Mouse (Mus musculus) forebrain, embryonic 16.5 days (tissue): ENCODE measurements around the gene Gpr62. TPM values are rescaled to one million over a fixed set of nuclear protein-coding genes. Genes with fewer than 3 reads are reported as not detected.

Source experiments
- ATAC-seq: fragments of 200-750 bp; cut with Nextera tagmentation; 2 replicates; pipeline ENCODE4 v1.8.0; 2017; ENCODE audit warnings: mild to moderate bottlenecking, moderate library complexity
- H3K27ac ChIP-seq: fragments of 300-500 bp; sonication (generic); 2 replicates; pipeline ENCODE4 v1.5.1; 2014; ENCODE audit warnings: low read length, control low read depth
- H3K27me3 ChIP-seq: fragments of 300-500 bp; sonication (generic); replicated peaks from 2 replicates; pipeline ENCODE4 v1.6.1; 2014; ENCODE audit warnings: low read length; ENCODE audit not compliant: control insufficient read depth, insufficient read depth
- H3K36me3 ChIP-seq: fragments of 300-500 bp; sonication (generic); 2 replicates; pipeline ENCODE4 v1.6.1; 2014; ENCODE audit not compliant: control insufficient read depth, insufficient read depth
- H3K4me1 ChIP-seq: fragments of 300-500 bp; sonication (generic); replicated peaks from 2 replicates; pipeline ENCODE4 v1.6.1; 2014; ENCODE audit warnings: low read length; ENCODE audit not compliant: control insufficient read depth, insufficient read depth
- H3K4me2 ChIP-seq: fragments of 300-500 bp; sonication (generic); 2 replicates; pipeline ENCODE4 v1.6.1; 2014; ENCODE audit warnings: mild to moderate bottlenecking, low read length, control low read depth
- H3K4me3 ChIP-seq: fragments of 300-500 bp; sonication (generic); replicated peaks from 2 replicates; pipeline ENCODE4 v1.5.1; 2014; ENCODE audit warnings: mild to moderate bottlenecking, low read length, control low read depth
- H3K9ac ChIP-seq: fragments of 300-500 bp; sonication (generic); replicated peaks from 2 replicates; pipeline ENCODE4 v1.6.1; 2014; ENCODE audit warnings: low read depth, low read length, control low read depth
- H3K9me3 ChIP-seq: fragments of 300-500 bp; sonication (generic); 2 replicates; pipeline ENCODE4 v1.6.1; 2016; ENCODE audit warnings: low read length; ENCODE audit not compliant: control insufficient read depth
- WGBS: fragments of 180-500 bp; shearing (Covaris S2); extraction: QIAGEN DNeasy Blood & Tissue Kit; methylation state at CpG from one replicate; pipeline ENCODE4 v1.1.7; 2014; 5-methylcytosine and 5-hydroxymethylcytosine counted together
- polyA plus RNA-seq: library from polyadenylated mRNA; unstranded; fragments of >200 nt; fragmentation: Nextera tagmentation; extraction: Ambion mirVana; gene quantifications from 2 replicates; pipeline ENCODE4 v1.2.1, GENCODE M21; 2015

Gpr62 gene
- polyA plus RNA-seq, 1 experiment from 2014 or later, result 0.48 TPM

GRCm38 (mm10) chr9:106461641-106462429, 3.9 kb downstream of the Gpr62 start:
- Histone ChIP-seq H3K9me3 (no peaks in the 10 kb centered on the region), H3K27me3 (no peaks in the 10 kb centered on the region), H3K4me2 (no peak overlapping the region), H3K9ac (no peak overlapping the region), H3K36me3 (peaks cover 16% of the 10 kb centered on the region; the same call in 1 of the 2 replicates), H3K27ac (no peak overlapping the region), H3K4me3 (no peak overlapping the region), H3K4me1 (peaks cover 42% of the 10 kb centered on the region)
- WGBS, result 87% methylated on average over 16 of the region's 16 CpGs
- ATAC-seq, result no peak

- Histone ChIP-seq H3K9me3 (no peaks in the 10 kb centered on the region), H3K9ac (no peak overlapping the region), H3K27me3 (no peaks in the 10 kb centered on the region), H3K4me3 (no peak overlapping the region), H3K4me2 (no peak overlapping the region), H3K4me1 (peaks cover 49% of the 10 kb centered on the region), H3K27ac (no peak overlapping the region), H3K36me3 (peaks cover 16% of the 10 kb centered on the region; the same call in 1 of the 2 replicates)
- 86% methylated on average over 9 of the region's 9 CpGs for WGBS
- no peak for ATAC-seq
Observed at GRCm38 (mm10) chr9:106461026-106461415, 4.7 kb downstream of the Gpr62 start.

- Histone ChIP-seq H3K36me3 (peaks cover 16% of the 10 kb centered on the region; the same call in 1 of the 2 replicates), H3K4me1 (peaks cover 49% of the 10 kb centered on the region)
- 78% methylated on average over 18 of the region's 18 CpGs for WGBS
Observed at GRCm38 (mm10) chr9:106460401-106461025, 5.2 kb downstream of the Gpr62 start.

GRCm38 (mm10) chr9:106459946-106460345, 5.8 kb downstream of the Gpr62 start:
- no peak overlapping the region for H3K4me2 ChIP-seq
- no peak for ATAC-seq
- H3K27me3 ChIP-seq, result no peaks in the 10 kb centered on the region
- H3K4me1 ChIP-seq, result peaks cover 49% of the 10 kb centered on the region
- H3K9ac ChIP-seq, result 0 out of 2 replicates have a peak overlapping the region, but pooled peaks have one; percentile 6
- no peaks in the 10 kb centered on the region for H3K9me3 ChIP-seq
- peaks cover 16% of the 10 kb centered on the region; the same call in 1 of the 2 replicates for H3K36me3 ChIP-seq
- WGBS, result 86% methylated on average over 15 of the region's 15 CpGs
- no peak overlapping the region for H3K4me3 ChIP-seq
- no peak overlapping the region for H3K27ac ChIP-seq

More at GRCm38 (mm10) chr9:106460401-106461025, 5.2 kb downstream of the Gpr62 start:
- H3K9me3 ChIP-seq, result no peaks in the 10 kb centered on the region
- no peak overlapping the region for H3K27ac ChIP-seq
- H3K27me3 ChIP-seq, result no peaks in the 10 kb centered on the region
- no peak for ATAC-seq
- no peak overlapping the region for H3K4me2 ChIP-seq
- no peak overlapping the region for H3K9ac ChIP-seq
- H3K4me3 ChIP-seq, result no peak overlapping the region

- H3K27me3 ChIP-seq, result no peaks in the 10 kb centered on the region
- H3K36me3 ChIP-seq, result peaks cover 6% of the 10 kb centered on the region; the same call in 1 of the 2 replicates
- 50% methylated on average over 5 of the region's 5 CpGs for WGBS
- H3K4me2 ChIP-seq, result 0 out of 2 replicates have a peak overlapping the region, but pooled peaks have one; percentile 6
- peaks cover 47% of the 10 kb centered on the region for H3K4me1 ChIP-seq
- no peaks in the 10 kb centered on the region for H3K9me3 ChIP-seq
- H3K4me3 ChIP-seq, result no peak overlapping the region
- no peak for ATAC-seq
- H3K27ac ChIP-seq, result no peak overlapping the region
- H3K9ac ChIP-seq, result no peak overlapping the region
Observed at GRCm38 (mm10) chr9:106457920-106458319, 7.8 kb downstream of the Gpr62 start.

- ATAC-seq, result no peak
- Histone ChIP-seq H3K9me3 (no peaks in the 10 kb centered on the region), H3K36me3 (peaks cover 4% of the 10 kb centered on the region; the same call in 1 of the 2 replicates), H3K9ac (peak overlapping the region; percentile 96), H3K4me3 (peak overlapping the region; percentile 78), H3K27me3 (no peaks in the 10 kb centered on the region), H3K4me2 (peak overlapping the region; percentile 99), H3K4me1 (peaks cover 53% of the 10 kb centered on the region), H3K27ac (peak overlapping the region; percentile 51)
- WGBS, result 43% methylated on average over 9 of the region's 9 CpGs
Observed at GRCm38 (mm10) chr9:106457163-106457559, 8.6 kb downstream of the Gpr62 start.

- 25% methylated on average over 15 of the region's 15 CpGs for WGBS
- peak overlapping the region; percentile 99 for H3K4me2 ChIP-seq
- peaks cover 53% of the 10 kb centered on the region for H3K4me1 ChIP-seq
- H3K36me3 ChIP-seq, result peaks cover 4% of the 10 kb centered on the region; the same call in 1 of the 2 replicates
- H3K4me3 ChIP-seq, result peak overlapping the region; percentile 78
- H3K9ac ChIP-seq, result peak overlapping the region; percentile 96
- peak overlapping the region; percentile 51 for H3K27ac ChIP-seq
- no peak for ATAC-seq
- H3K27me3 ChIP-seq, result no peaks in the 10 kb centered on the region
- no peaks in the 10 kb centered on the region for H3K9me3 ChIP-seq
Observed at GRCm38 (mm10) chr9:106456325-106457162, 9.2 kb downstream of the Gpr62 start.

- ATAC-seq, result peak; percentile 34
- Histone ChIP-seq H3K9me3 (no peaks in the 10 kb centered on the region), H3K27ac (peak overlapping the region; percentile 89)
Observed at GRCm38 (mm10) chr9:106454888-106455681, 10.7 kb downstream of the Gpr62 start.

More at GRCm38 (mm10) chr9:106454888-106455681, 10.7 kb downstream of the Gpr62 start:
- peak overlapping the region; percentile 99 for H3K4me2 ChIP-seq
- H3K4me3 ChIP-seq, result peak overlapping the region; percentile 78
- H3K36me3 ChIP-seq, result no peaks in the 10 kb centered on the region
- peak overlapping the region; percentile 96 for H3K9ac ChIP-seq
- WGBS, result 1% methylated on average over 16 of the region's 17 CpGs
- peaks cover 55% of the 10 kb centered on the region for H3K4me1 ChIP-seq
- no peaks in the 10 kb centered on the region for H3K27me3 ChIP-seq
